Mouse (Mus musculus) embryonic stem cell, embryonic (primary cell): ENCODE data around the gene Ric8a.

Experiments used
- CTCF ChIA-PET, 4 experiments: fragments of 300-600 bp in 2 of 4; fragments of 350-600 bp in 2 of 4; sonication (Branson Sonifier 250); formaldehyde crosslinking; loops; one replicate each; lab custom pipeline; 2022; ENCODE audit warnings: inconsistent platforms in 2 of 4; lab: Charles Lee
- POLR2A ChIA-PET, 4 experiments: fragments of 300-600 bp in 2 of 4; fragments of 350-600 bp in 2 of 4; sonication (Branson Sonifier 250); formaldehyde crosslinking; loops; one replicate each; lab custom pipeline; 2022; ENCODE audit warnings: antibody characterized with exemption in 4 of 4, inconsistent platforms in 1 of 4; lab: Charles Lee

Ric8a gene

GRCm38 (mm10) chr7:140856785-140857549 lies at the start of gene Ric8a:
Ric8a (plus strand) TSS chr7:140856957.
- ChIA-PET CTCF (interaction anchor here in 3 of 4 experiments (0.6 to 2.1 kb wide), 8 partner anchors 12 to 319 kb away, joined by 3 to 9 read pairs (median 4); partner anchors contain the start of gene Scgb1c1 (in 1 of the 3)), POLR2A (interaction anchor here in 3 of 4 experiments (0.5 to 6.8 kb wide), 62 partner anchors 8 to 755 kb away, joined by 3 to 50 read pairs (median 4); partner anchors contain the start of genes Odf3 (in 3 of the 3), Psmd13 (in 3 of the 3), Sirt3 (in 3 of the 3) and Mtg1 (in 2 of the 3))

GRCm38 (mm10) chr7:140810496-140810895 lies 46.3 kb upstream of the Ric8a start:
- POLR2A ChIA-PET = interaction anchor here in 1 of 4 experiments (0.6 kb wide), 1 partner anchor 626 kb away, joined by 3 read pairs; no protein-coding TSS in a partner anchor
- CTCF ChIA-PET = interaction anchor here in 1 of 4 experiments (0.7 to 0.9 kb wide), 3 partner anchors 9 to 622 kb away, joined by 3 to 4 read pairs (median 3); no protein-coding TSS in a partner anchor

- ChIA-PET POLR2A (interaction anchor here in 2 of 4 experiments (0.9 to 1.5 kb wide), 4 partner anchors 8 to 29 kb away, joined by 3 to 4 read pairs (median 3); partner anchors contain the start of gene Syce1 (in 1 of the 2)), CTCF (interaction anchor here in 1 of 4 experiments (1.1 to 1.2 kb wide), 2 partner anchors 13 to 14 kb away, joined by 3 to 8 read pairs; no protein-coding TSS in a partner anchor)
These were observed 45.0 kb upstream of the Ric8a start for GRCm38 (mm10) chr7:140811714-140812113.

- POLR2A ChIA-PET = interaction anchor here in 2 of 4 experiments (0.7 to 1.3 kb wide), 5 partner anchors 8 to 44 kb away, joined by 3 to 7 read pairs (median 3); partner anchors contain the start of genes Bet1l (in 1 of the 2), Gm45785 (in 1 of the 2), Ric8a (in 1 of the 2) and Zfp941 (in 1 of the 2)
- CTCF ChIA-PET = interaction anchor here in 1 of 4 experiments (0.9 kb wide), 1 partner anchor 14 kb away, joined by 3 read pairs; no protein-coding TSS in a partner anchor
These were observed 43.9 kb upstream of the Ric8a start for GRCm38 (mm10) chr7:140812850-140813249.

GRCm38 (mm10) chr7:140820173-140820572 lies 36.6 kb upstream of the Ric8a start:
- ChIA-PET CTCF (interaction anchor here in 3 of 4 experiments (0.6 to 2.1 kb wide), 3 partner anchors 10 to 625 kb away, joined by 3 to 8 read pairs (median 6); no protein-coding TSS in a partner anchor), POLR2A (interaction anchor here in 1 of 4 experiments (1.1 to 1.7 kb wide), 5 partner anchors 9 to 334 kb away, joined by 3 to 4 read pairs (median 4); no protein-coding TSS in a partner anchor)

- POLR2A ChIA-PET = interaction anchor here in 3 of 4 experiments (0.5 to 2.7 kb wide), 55 partner anchors 9 to 1081 kb away, joined by 3 to 16 read pairs (median 4); partner anchors contain the start of genes Gm45785 (in 3 of the 3), Echs1 (in 2 of the 3), Paox (in 2 of the 3) and Ric8a (in 2 of the 3)
- CTCF ChIA-PET = interaction anchor here (0.6 to 2.1 kb wide), 9 partner anchors 15 to 1280 kb away, joined by 3 to 12 read pairs (median 6); partner anchors contain the start of gene Ptdss2 (in 1 of the 4)
These were observed 35.5 kb upstream of the Ric8a start for GRCm38 (mm10) chr7:140821305-140821652.

GRCm38 (mm10) chr7:140821653-140822329 lies 35.0 kb upstream of the Ric8a start, which contains the start of gene Zfp941:
Zfp941 (minus strand) TSS chr7:140822178.
- CTCF ChIA-PET = interaction anchor here (0.6 to 2.1 kb wide), 11 partner anchors 13 to 1281 kb away, joined by 3 to 12 read pairs (median 6); partner anchors contain the start of genes Ptdss2 (in 1 of the 4) and Urah (in 1 of the 4)
- POLR2A ChIA-PET = interaction anchor here in 3 of 4 experiments (0.5 to 2.7 kb wide), 63 partner anchors 9 to 1080 kb away, joined by 3 to 16 read pairs (median 3); partner anchors contain the start of genes Gm45785 (in 3 of the 3), Urah (in 3 of the 3), Echs1 (in 2 of the 3) and Paox (in 2 of the 3)

- ChIA-PET POLR2A (interaction anchor here in 2 of 4 experiments (0.8 to 2.7 kb wide), 6 partner anchors 10 to 226 kb away, joined by 3 to 16 read pairs (median 8); partner anchors contain the start of genes Gm45785 (in 1 of the 2), Ric8a (in 1 of the 2) and Urah (in 1 of the 2)), CTCF (interaction anchor here in 1 of 4 experiments (0.7 kb wide), 1 partner anchor 14 kb away, joined by 3 read pairs; no protein-coding TSS in a partner anchor)
These were observed 34.0 kb upstream of the Ric8a start for GRCm38 (mm10) chr7:140822731-140823130.

GRCm38 (mm10) chr7:140828171-140828881 lies 28.4 kb upstream of the Ric8a start:
- POLR2A ChIA-PET = interaction anchor here in 2 of 4 experiments (0.8 to 1.2 kb wide), 3 partner anchors 8 to 28 kb away, joined by 3 to 5 read pairs (median 4); partner anchors contain the start of gene Gm45785 (in 1 of the 2)
- CTCF ChIA-PET = interaction anchor here (0.5 to 1.9 kb wide), 16 partner anchors 11 to 745 kb away, joined by 3 to 9 read pairs (median 3); partner anchors contain the start of genes Mtg1 (in 1 of the 4) and Odf3 (in 1 of the 4)

GRCm38 (mm10) chr7:140831447-140831846 lies 25.3 kb upstream of the Ric8a start:
- POLR2A ChIA-PET = interaction anchor here in 2 of 4 experiments (0.6 to 2.4 kb wide), 5 partner anchors 9 to 142 kb away, joined by 3 to 9 read pairs (median 3); partner anchors contain the start of gene Zfp941 (in 2 of the 2)
- CTCF ChIA-PET = interaction anchor here in 2 of 4 experiments (0.6 to 1.0 kb wide), 2 partner anchors 9 to 643 kb away, joined by 3 read pairs; no protein-coding TSS in a partner anchor

- POLR2A ChIA-PET = interaction anchor here in 1 of 4 experiments (0.8 kb wide), 1 partner anchor 12 kb away, joined by 3 read pairs; no protein-coding TSS in a partner anchor
- CTCF ChIA-PET = interaction anchor here in 1 of 4 experiments (0.6 to 0.7 kb wide), 2 partner anchors 770 to 1826 kb away, joined by 3 to 5 read pairs; no protein-coding TSS in a partner anchor
These were observed 23.4 kb upstream of the Ric8a start for GRCm38 (mm10) chr7:140833341-140833740.

- ChIA-PET CTCF (interaction anchor here (0.6 to 2.1 kb wide), 12 partner anchors 10 to 690 kb away, joined by 3 to 13 read pairs (median 4); partner anchors contain the start of genes Scgb1c1 (in 3 of the 4) and Zfp941 (in 1 of the 4)), POLR2A (interaction anchor here (0.5 to 2.7 kb wide), 19 partner anchors 8 to 748 kb away, joined by 3 to 16 read pairs (median 3); partner anchors contain the start of genes Zfp941 (in 3 of the 4), Echs1 (in 1 of the 4), Gm45785 (in 1 of the 4) and Rassf7 (in 1 of the 4))
These were observed 21.6 kb upstream of the Ric8a start, which contains the start of gene Urah for GRCm38 (mm10) chr7:140834968-140835757. Urah (plus strand) TSS chr7:140835018.

GRCm38 (mm10) chr7:140835758-140836087 lies 21.0 kb upstream of the Ric8a start:
- POLR2A ChIA-PET = interaction anchor here in 3 of 4 experiments (0.5 to 2.7 kb wide), 18 partner anchors 9 to 735 kb away, joined by 3 to 16 read pairs (median 3); partner anchors contain the start of genes Zfp941 (in 3 of the 3), Echs1 (in 1 of the 3), Gm45785 (in 1 of the 3) and Psmd13 (in 1 of the 3)
- CTCF ChIA-PET = interaction anchor here (0.6 to 2.1 kb wide), 9 partner anchors 9 to 691 kb away, joined by 3 to 13 read pairs (median 5); partner anchors contain the start of gene Scgb1c1 (in 2 of the 4)
